Mouse (Mus musculus) forebrain, embryonic 14.5 days (tissue): ENCODE results near the gene Iars2. TPM values are rescaled to one million over a fixed set of nuclear protein-coding genes. Genes with fewer than 3 reads are reported as not detected.

Experiments
- ATAC-seq: fragments of 200-750 bp; cut with Nextera tagmentation; 2 replicates; pipeline ENCODE4 v1.8.0; 2017; ENCODE audit warnings: mild to moderate bottlenecking, moderate library complexity
- DNase-seq: peaks from one replicate; pipeline ENCODE4 v3.0.0-alpha.2; 2015; ENCODE audit warnings: low spot score
- H3K27ac ChIP-seq: fragments of 300-500 bp; sonication (generic); 2 replicates; pipeline ENCODE4 v1.5.1; 2014; ENCODE audit warnings: low read depth, mild to moderate bottlenecking, control low read depth, low read length, moderate library complexity
- H3K27me3 ChIP-seq: fragments of 300-500 bp; sonication (generic); replicated peaks from 2 replicates; pipeline ENCODE4 v1.6.1; 2014; ENCODE audit warnings: low read length, control low read depth, mixed read lengths; ENCODE audit not compliant: control insufficient read depth, insufficient read depth
- H3K36me3 ChIP-seq: fragments of 300-500 bp; sonication (generic); 2 replicates; pipeline ENCODE4 v1.6.1; 2014; ENCODE audit warnings: low read length, control low read depth; ENCODE audit not compliant: control insufficient read depth, insufficient read depth
- H3K4me1 ChIP-seq: fragments of 300-500 bp; sonication (generic); 2 replicates; pipeline ENCODE4 v1.6.1; 2014; ENCODE audit warnings: antibody characterized with exemption, low read length, control low read depth; ENCODE audit not compliant: control insufficient read depth, insufficient read depth
- H3K4me2 ChIP-seq: fragments of 300-500 bp; sonication (generic); 2 replicates; pipeline ENCODE4 v1.6.1; 2014; ENCODE audit warnings: mild to moderate bottlenecking, control low read depth, low read length
- H3K4me3 ChIP-seq: fragments of 300-500 bp; sonication (generic); 2 replicates; pipeline ENCODE4 v1.5.1; 2014; ENCODE audit warnings: low read depth, low read length, control low read depth
- H3K9ac ChIP-seq: fragments of 300-500 bp; sonication (generic); 2 replicates; pipeline ENCODE4 v1.6.1; 2014; ENCODE audit warnings: mild to moderate bottlenecking, low read length, control low read depth, moderate library complexity
- H3K9me3 ChIP-seq: fragments of 300-500 bp; sonication (generic); replicated peaks from 2 replicates; pipeline ENCODE4 v1.6.1; 2016; ENCODE audit warnings: low read length, control low read depth, mixed read lengths; ENCODE audit not compliant: control insufficient read depth
- WGBS: fragments of 180-500 bp; shearing (Covaris S2); extraction: QIAGEN DNeasy Blood & Tissue Kit; methylation state at CpG from one replicate; pipeline ENCODE4 v1.1.7; 2014; 5-methylcytosine and 5-hydroxymethylcytosine counted together
- polyA plus RNA-seq: library from polyadenylated mRNA; unstranded; fragments of >200 nt; fragmentation: Nextera tagmentation; extraction: Ambion mirVana; gene quantifications from 2 replicates; pipeline ENCODE4 v1.2.1, GENCODE M21; 2014

Gene Iars2
- polyA plus RNA-seq, 1 experiment from 2014 or later: 18.4 TPM

- DNase-seq: no peak
- H3K4me3 ChIP-seq: no peak overlapping the region
- no peak for ATAC-seq
Measured at GRCm38 (mm10) chr1:185256753-185257152, 72.4 kb downstream of the Iars2 start.

GRCm38 (mm10) chr1:185255336-185255735, 73.9 kb downstream of the Iars2 start:
- no peak for DNase-seq
- H3K27ac ChIP-seq: no peak overlapping the region
- WGBS: 94% methylated on average over 12 of the region's 12 CpGs
- no peaks in the 10 kb centered on the region for H3K27me3 ChIP-seq
- no peak for ATAC-seq
- no peaks in the 10 kb centered on the region for H3K9me3 ChIP-seq
- H3K4me3 ChIP-seq: no peak overlapping the region
- H3K9ac ChIP-seq: no peak overlapping the region
- peaks cover 49% of the 10 kb centered on the region for H3K36me3 ChIP-seq
- no peaks in the 10 kb centered on the region for H3K4me1 ChIP-seq
- no peak overlapping the region for H3K4me2 ChIP-seq

More at GRCm38 (mm10) chr1:185256753-185257152, 72.4 kb downstream of the Iars2 start:
- Histone ChIP-seq H3K9ac (no peak overlapping the region), H3K9me3 (no peaks in the 10 kb centered on the region), H3K27me3 (no peaks in the 10 kb centered on the region), H3K27ac (no peak overlapping the region), H3K4me2 (no peak overlapping the region), H3K4me1 (no peaks in the 10 kb centered on the region), H3K36me3 (peaks cover 50% of the 10 kb centered on the region)
- WGBS: 37% methylated on average over 3 of the region's 3 CpGs

- WGBS: 37% methylated on average over 12 of the region's 12 CpGs
- no peaks in the 10 kb centered on the region for H3K4me1 ChIP-seq
- DNase-seq (peak; percentile 82), ATAC-seq (peak; percentile 82)
- no peaks in the 10 kb centered on the region for H3K27me3 ChIP-seq
- peaks cover 56% of the 10 kb centered on the region for H3K36me3 ChIP-seq
- no peaks in the 10 kb centered on the region for H3K9me3 ChIP-seq
- H3K9ac ChIP-seq: no peak overlapping the region
- no peak overlapping the region for H3K4me3 ChIP-seq
- H3K4me2 ChIP-seq: no peak overlapping the region
- peak overlapping the region; percentile 44 for H3K27ac ChIP-seq
Measured at GRCm38 (mm10) chr1:185253140-185253892, 75.9 kb downstream of the Iars2 start.

GRCm38 (mm10) chr1:185252351-185252750, 76.8 kb downstream of the Iars2 start:
- no peaks in the 10 kb centered on the region for H3K9me3 ChIP-seq
- no peak for DNase-seq
- no peak overlapping the region for H3K9ac ChIP-seq
- no peak overlapping the region for H3K4me3 ChIP-seq
- no peak for ATAC-seq
- no peaks in the 10 kb centered on the region for H3K4me1 ChIP-seq
- H3K36me3 ChIP-seq: peaks cover 65% of the 10 kb centered on the region
- 84% methylated on average over 3 of the region's 3 CpGs for WGBS
- H3K27ac ChIP-seq: no peak overlapping the region
- H3K4me2 ChIP-seq: no peak overlapping the region
- H3K27me3 ChIP-seq: no peaks in the 10 kb centered on the region

GRCm38 (mm10) chr1:185248728-185249127, 80.5 kb downstream of the Iars2 start:
- Histone ChIP-seq H3K27ac (no peak overlapping the region), H3K9me3 (no peaks in the 10 kb centered on the region), H3K9ac (no peak overlapping the region), H3K4me1 (no peaks in the 10 kb centered on the region), H3K36me3 (peaks cover 80% of the 10 kb centered on the region), H3K4me2 (no peak overlapping the region), H3K4me3 (no peak overlapping the region), H3K27me3 (no peaks in the 10 kb centered on the region)
- DNase-seq (no peak), ATAC-seq (no peak)
- WGBS: 93% methylated on average over 8 of the region's 8 CpGs

- Histone ChIP-seq H3K36me3 (peaks cover 83% of the 10 kb centered on the region), H3K9me3 (no peaks in the 10 kb centered on the region)
- ATAC-seq: no peak
Measured at GRCm38 (mm10) chr1:185247429-185248085, 81.6 kb downstream of the Iars2 start.

GRCm38 (mm10) chr1:185245456-185245855, 83.7 kb downstream of the Iars2 start:
- Histone ChIP-seq H3K27ac (no peak overlapping the region), H3K9me3 (no peaks in the 10 kb centered on the region), H3K27me3 (no peaks in the 10 kb centered on the region), H3K4me2 (no peak overlapping the region), H3K4me1 (no peaks in the 10 kb centered on the region), H3K9ac (no peak overlapping the region), H3K4me3 (no peak overlapping the region), H3K36me3 (peaks cover 76% of the 10 kb centered on the region)
- ATAC-seq (no peak), DNase-seq (no peak)
- WGBS: 89% methylated on average over 7 of the region's 7 CpGs

More at GRCm38 (mm10) chr1:185247429-185248085, 81.6 kb downstream of the Iars2 start:
- no peaks in the 10 kb centered on the region for H3K27me3 ChIP-seq
- no peak overlapping the region for H3K9ac ChIP-seq
- WGBS: 87% methylated on average over 20 of the region's 20 CpGs
- H3K4me1 ChIP-seq: no peaks in the 10 kb centered on the region
- H3K27ac ChIP-seq: no peak overlapping the region
- H3K4me2 ChIP-seq: no peak overlapping the region
- no peak for DNase-seq
- H3K4me3 ChIP-seq: no peak overlapping the region

GRCm38 (mm10) chr1:185243013-185243412, 86.2 kb downstream of the Iars2 start:
- H3K4me2 ChIP-seq: no peak overlapping the region
- peak; percentile 22 for DNase-seq
- no peaks in the 10 kb centered on the region for H3K27me3 ChIP-seq
- no peaks in the 10 kb centered on the region for H3K4me1 ChIP-seq
- no peak overlapping the region for H3K9ac ChIP-seq
- no peak overlapping the region for H3K27ac ChIP-seq
- H3K36me3 ChIP-seq: peaks cover 69% of the 10 kb centered on the region
- no peak for ATAC-seq
- WGBS: 41% methylated on average over 8 of the region's 8 CpGs
- H3K4me3 ChIP-seq: no peak overlapping the region
- H3K9me3 ChIP-seq: no peaks in the 10 kb centered on the region

- ATAC-seq (no peak), DNase-seq (no peak)
- Histone ChIP-seq H3K4me1 (no peaks in the 10 kb centered on the region), H3K4me2 (no peak overlapping the region), H3K27ac (no peak overlapping the region), H3K9ac (no peak overlapping the region), H3K4me3 (no peak overlapping the region), H3K9me3 (no peaks in the 10 kb centered on the region), H3K27me3 (no peaks in the 10 kb centered on the region), H3K36me3 (peaks cover 45% of the 10 kb centered on the region)
- WGBS: 86% methylated on average over 4 of the region's 4 CpGs
Measured at GRCm38 (mm10) chr1:185236530-185236929, 92.7 kb downstream of the Iars2 start.
